Mouse (Mus musculus) kidney, postnatal 0 days (tissue): ENCODE measurements around the gene 6330409D20Rik. TPM values are rescaled to one million over a fixed set of nuclear protein-coding genes. Genes with fewer than 3 reads are reported as not detected.

Experiments
- ATAC-seq: fragments of 200-750 bp; cut with Nextera tagmentation; replicated peaks from 2 replicates; pipeline ENCODE4 v1.8.0; 2017; ENCODE audit warnings: low read depth, moderate number of reproducible peaks, moderate TSS enrichment, moderate library complexity; ENCODE audit not compliant: low FRiP score
- DNase-seq: peaks from one replicate; pipeline ENCODE4 v3.0.0-alpha.2; 2016; ENCODE audit warnings: low spot score
- H3K27ac ChIP-seq: fragments of 300-500 bp; sonication (generic); 2 replicates; pipeline ENCODE4 v1.5.1; 2014; ENCODE audit warnings: mild to moderate bottlenecking
- H3K27me3 ChIP-seq: fragments of 300-500 bp; sonication (generic); 2 replicates; pipeline ENCODE4 v1.6.1; 2014; ENCODE audit warnings: low read length, mixed read lengths; ENCODE audit not compliant: insufficient read depth
- H3K36me3 ChIP-seq: fragments of 300-500 bp; sonication (generic); 2 replicates; pipeline ENCODE4 v1.6.1; 2014; ENCODE audit warnings: low read length, mixed read lengths; ENCODE audit not compliant: insufficient read depth
- H3K4me1 ChIP-seq: fragments of 300-500 bp; sonication (generic); replicated peaks from 2 replicates; pipeline ENCODE4 v1.6.1; 2014; ENCODE audit warnings: antibody characterized with exemption, low read length, mixed read lengths; ENCODE audit not compliant: insufficient read depth
- H3K4me2 ChIP-seq: fragments of 300-500 bp; sonication (generic); 2 replicates; pipeline ENCODE4 v1.6.1; 2014; ENCODE audit warnings: mild to moderate bottlenecking, low read length, moderate library complexity, mixed read lengths
- H3K4me3 ChIP-seq: fragments of 300-500 bp; sonication (generic); replicated peaks from 2 replicates; pipeline ENCODE4 v1.5.1; 2014; ENCODE audit warnings: low read depth, low read length
- H3K9ac ChIP-seq: fragments of 300-500 bp; sonication (generic); 2 replicates; pipeline ENCODE4 v1.6.1; 2014; ENCODE audit warnings: low read depth, low read length
- H3K9me3 ChIP-seq: fragments of 300-500 bp; sonication (generic); replicated peaks from 2 replicates; pipeline ENCODE4 v1.6.1; 2016; ENCODE audit warnings: low read length, inconsistent platforms, mixed read lengths
- CTCF ChIP-seq: IDR thresholded peaks from 2 replicates; pipeline ENCODE4 v1.5.1; 2016; ENCODE audit warnings: antibody characterized with exemption, low read depth, mild to moderate bottlenecking, moderate library complexity
- WGBS: fragments of 180-500 bp; shearing (Covaris S2); extraction: QIAGEN DNeasy Blood & Tissue Kit; methylation state at CpG from one replicate; pipeline ENCODE4 v1.1.7; 2014; 5-methylcytosine and 5-hydroxymethylcytosine counted together
- polyA plus RNA-seq: library from polyadenylated mRNA; unstranded; fragments of >200 nt; fragmentation: Nextera tagmentation; extraction: Ambion mirVana; gene quantifications from 2 replicates; pipeline ENCODE4 v1.2.1, GENCODE M21; 2015

The 6330409D20Rik gene
- polyA plus RNA-seq, 1 experiment from 2014 or later: not detected

GRCm38 (mm10) chr2:32741273-32742172 lies 707 bp upstream of the 6330409D20Rik start:
- Histone ChIP-seq H3K27me3 (no peaks in the 10 kb centered on the region; the same call in 1 of the 2 replicates), H3K9ac (peak overlapping the region; percentile 9), H3K4me1 (peaks cover 13% of the 10 kb centered on the region; the same call in 1 of the 2 replicates), H3K27ac (no peak overlapping the region), H3K4me2 (peak overlapping the region; percentile 70), H3K36me3 (peaks cover 7% of the 10 kb centered on the region; the same call in 1 of the 2 replicates), H3K4me3 (peak overlapping the region; percentile 28), H3K9me3 (no peaks in the 10 kb centered on the region)
- ATAC-seq: peak; percentile 38; the same call in 1 of the 2 replicates
- WGBS: 7% methylated on average over 40 of the region's 58 CpGs
- DNase-seq: no peak
- TF ChIP-seq CTCF: no peak

GRCm38 (mm10) chr2:32739311-32739710 lies 1.5 kb downstream of the 6330409D20Rik start:
- Histone ChIP-seq H3K27me3 (no peaks in the 10 kb centered on the region; the same call in 1 of the 2 replicates), H3K9ac (no peak overlapping the region), H3K4me2 (no peak overlapping the region), H3K27ac (no peak overlapping the region), H3K4me3 (no peak overlapping the region), H3K36me3 (no peaks in the 10 kb centered on the region), H3K9me3 (no peaks in the 10 kb centered on the region), H3K4me1 (peaks cover 17% of the 10 kb centered on the region)
- ATAC-seq (no peak), DNase-seq (no peak)
- TF ChIP-seq CTCF: no peak
- WGBS: 73% methylated on average over 4 of the region's 4 CpGs

- Histone ChIP-seq H3K4me1 (peaks cover 19% of the 10 kb centered on the region), H3K9me3 (no peaks in the 10 kb centered on the region), H3K27ac (no peak overlapping the region), H3K36me3 (no peaks in the 10 kb centered on the region), H3K4me2 (no peak overlapping the region), H3K27me3 (no peaks in the 10 kb centered on the region; the same call in 1 of the 2 replicates), H3K4me3 (no peak overlapping the region), H3K9ac (no peak overlapping the region)
- TF ChIP-seq CTCF: no peak
- DNase-seq (no peak), ATAC-seq (no peak)
- WGBS: 60% methylated on average over 6 of the region's 6 CpGs
Observed at GRCm38 (mm10) chr2:32737008-32737407, 3.8 kb downstream of the 6330409D20Rik start.

- 54% methylated on average over 3 of the region's 3 CpGs for WGBS
- DNase-seq: no peak
- Histone ChIP-seq H3K4me3 (no peak overlapping the region), H3K9ac (no peak overlapping the region), H3K36me3 (no peaks in the 10 kb centered on the region), H3K9me3 (no peaks in the 10 kb centered on the region), H3K27me3 (no peaks in the 10 kb centered on the region), H3K4me1 (peaks cover 17% of the 10 kb centered on the region), H3K4me2 (no peak overlapping the region), H3K27ac (no peak overlapping the region)
- no peak for TF ChIP-seq CTCF
- no peak for ATAC-seq
Observed at GRCm38 (mm10) chr2:32736306-32736829, 4.4 kb downstream of the 6330409D20Rik start.

GRCm38 (mm10) chr2:32734933-32735332 lies 5.9 kb downstream of the 6330409D20Rik start:
- peak; percentile 26 for ATAC-seq
- TF ChIP-seq CTCF: no peak

GRCm38 (mm10) chr2:32734480-32734879 lies 6.3 kb downstream of the 6330409D20Rik start:
- Histone ChIP-seq H3K27ac (peak overlapping the region; percentile 85), H3K4me1 (peaks cover 16% of the 10 kb centered on the region), H3K36me3 (no peaks in the 10 kb centered on the region), H3K4me3 (no peak overlapping the region), H3K4me2 (0 out of 2 replicates have a peak overlapping the region, but pooled peaks have one; percentile 4), H3K9me3 (no peaks in the 10 kb centered on the region), H3K27me3 (no peaks in the 10 kb centered on the region), H3K9ac (no peak overlapping the region)
- ATAC-seq (peak; percentile 37; the same call in 1 of the 2 replicates), DNase-seq (no peak)
- no peak for TF ChIP-seq CTCF
- 20% methylated on average over 4 of the region's 4 CpGs for WGBS

More at GRCm38 (mm10) chr2:32734933-32735332, 5.9 kb downstream of the 6330409D20Rik start:
- H3K4me1 ChIP-seq: peaks cover 16% of the 10 kb centered on the region
- H3K27me3 ChIP-seq: no peaks in the 10 kb centered on the region
- no peaks in the 10 kb centered on the region for H3K36me3 ChIP-seq
- 30% methylated on average over 4 of the region's 4 CpGs for WGBS
- no peaks in the 10 kb centered on the region for H3K9me3 ChIP-seq
- DNase-seq: peak; percentile 71
- no peak overlapping the region for H3K9ac ChIP-seq
- no peak overlapping the region for H3K4me3 ChIP-seq
- H3K4me2 ChIP-seq: peak overlapping the region; percentile 4; the same call in 1 of the 2 replicates
- H3K27ac ChIP-seq: peak overlapping the region; percentile 85
